Mouse (Mus musculus): ENCODE measurements around the gene Wnt7b. TPM values are rescaled to one million over a fixed set of nuclear protein-coding genes. Genes with fewer than 3 reads are reported as not detected.
A peak's percentile ranks its signal among the peaks of the same experiment; 100 is the strongest.

Gene Wnt7b
- total RNA-seq, 1 experiment from 2014 or later = not detected

DNA sequence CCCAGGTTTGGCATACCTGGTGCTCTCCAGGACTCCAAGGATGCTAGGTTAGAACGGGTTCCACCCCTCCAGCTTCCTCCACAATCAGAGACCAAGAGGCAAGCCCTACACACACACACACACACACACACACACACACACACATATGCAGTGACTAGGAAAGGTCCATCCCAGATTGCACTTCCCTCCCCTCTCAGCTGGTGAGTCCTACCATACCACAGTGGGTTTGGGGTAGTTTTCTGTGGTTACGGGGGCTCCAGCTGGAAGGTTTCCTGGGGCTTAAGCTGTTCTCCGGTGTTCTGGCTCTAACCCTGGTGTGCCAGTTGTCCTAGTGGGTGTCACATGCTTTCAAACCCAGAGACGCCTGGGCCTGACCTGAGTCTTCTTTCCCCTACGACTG, 8.2 kb downstream of the Wnt7b start:
- no peak for ATAC-seq (replicated peaks; ENCODE audit: low read depth, poor library complexity, severe bottlenecking)

DNA sequence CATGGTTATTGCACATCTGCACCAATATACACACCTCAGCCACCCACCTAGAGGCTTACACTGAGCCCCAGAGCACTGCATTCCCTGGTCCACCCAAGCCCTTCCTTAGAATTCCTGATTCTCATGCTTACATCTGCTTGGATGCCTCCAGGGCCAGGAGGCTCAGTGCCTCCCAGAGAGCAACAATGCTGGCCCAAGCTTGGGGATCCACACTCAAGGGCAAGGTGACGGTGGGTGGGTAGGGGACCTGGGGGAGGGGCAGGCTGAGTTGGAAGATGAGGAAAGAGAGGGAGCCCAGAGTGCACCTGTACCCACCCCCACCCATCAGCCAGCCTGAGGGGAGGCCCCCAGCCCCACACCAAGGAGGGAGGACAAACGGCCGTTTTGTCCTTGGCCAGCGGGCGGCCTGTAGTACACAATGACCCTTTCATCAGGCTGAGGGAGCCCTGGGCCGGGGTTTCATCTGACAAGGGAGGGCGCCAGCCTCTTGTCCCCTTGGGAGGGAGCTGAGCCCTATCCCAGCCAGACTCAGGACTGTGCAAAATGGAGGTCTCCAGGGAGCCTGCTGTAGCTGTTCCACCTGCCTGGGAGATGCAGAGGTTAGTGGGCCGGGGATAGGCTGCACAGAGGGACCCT, 9.5 kb downstream of the Wnt7b start:
- no peak for ATAC-seq (replicated peaks; ENCODE audit: low read depth, poor library complexity, severe bottlenecking)

DNA sequence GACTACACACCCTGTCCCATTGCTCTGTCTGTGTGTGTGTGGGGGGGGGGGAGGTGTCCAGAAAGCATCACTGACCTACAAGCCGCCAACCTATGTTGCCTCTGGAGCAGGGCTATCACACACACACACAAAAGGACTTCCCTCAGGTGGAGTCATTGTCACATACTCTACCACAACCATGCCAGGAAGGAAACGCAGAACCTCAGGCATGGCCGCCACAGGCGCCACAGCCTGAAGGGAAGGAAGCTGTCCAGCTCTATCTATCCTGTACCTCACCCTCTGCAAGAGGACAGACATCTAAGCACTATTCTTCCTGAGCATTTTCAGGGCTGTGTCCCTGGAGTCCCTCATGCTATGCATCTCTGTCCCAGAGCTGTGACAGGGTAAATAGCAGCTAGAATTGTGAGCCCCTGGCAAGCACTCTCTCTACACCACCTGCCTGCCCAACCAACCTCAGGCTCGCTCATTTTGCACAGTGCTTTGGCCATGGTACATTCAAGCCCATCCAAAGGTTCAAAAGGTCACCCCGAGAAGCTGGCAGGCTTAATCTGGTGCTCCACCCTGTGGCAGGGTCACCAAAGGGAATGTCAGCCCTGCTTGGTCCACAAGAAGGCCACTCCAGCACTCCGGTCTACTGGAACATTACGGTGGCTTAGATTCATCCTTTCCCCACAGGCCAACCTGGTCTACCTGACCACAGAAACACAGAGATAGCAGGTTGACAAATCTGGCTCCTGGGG, 12.1 kb downstream of the Wnt7b start:
- peak; percentile 63 for ATAC-seq (replicated peaks; ENCODE audit: low read depth, poor library complexity, severe bottlenecking)

DNA sequence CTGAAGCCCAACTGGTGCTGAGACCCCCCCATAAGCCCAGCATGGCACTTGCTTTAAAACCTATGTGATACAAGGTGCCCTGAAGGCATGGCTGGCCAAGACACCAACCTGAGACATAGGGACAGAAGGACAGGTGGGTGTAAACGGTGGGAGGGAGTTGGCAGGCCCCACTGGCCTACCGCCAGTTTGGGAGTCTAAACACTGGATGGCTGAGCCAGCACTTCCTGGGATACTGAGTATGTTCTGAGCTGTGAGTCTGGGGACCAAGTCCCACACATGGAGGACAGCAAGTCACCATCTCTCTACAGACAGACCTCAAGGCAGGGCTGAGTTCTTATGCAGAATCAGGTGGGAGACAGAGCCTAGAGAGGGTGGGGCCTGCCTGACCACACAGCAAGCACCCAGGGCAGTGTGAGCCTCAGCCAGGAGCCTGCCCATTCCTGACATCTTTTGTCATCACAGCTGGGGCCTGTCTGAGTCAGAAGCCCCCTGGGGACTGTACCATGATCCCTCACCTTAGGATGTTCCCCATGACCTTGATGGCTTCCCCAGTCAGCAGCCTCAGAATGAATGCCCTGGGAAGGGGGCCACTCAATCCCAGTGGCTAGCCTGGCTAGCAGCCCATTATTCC, 13.0 kb downstream of the Wnt7b start:
- no peak for ATAC-seq (replicated peaks; ENCODE audit: low read depth, poor library complexity, severe bottlenecking)

DNA sequence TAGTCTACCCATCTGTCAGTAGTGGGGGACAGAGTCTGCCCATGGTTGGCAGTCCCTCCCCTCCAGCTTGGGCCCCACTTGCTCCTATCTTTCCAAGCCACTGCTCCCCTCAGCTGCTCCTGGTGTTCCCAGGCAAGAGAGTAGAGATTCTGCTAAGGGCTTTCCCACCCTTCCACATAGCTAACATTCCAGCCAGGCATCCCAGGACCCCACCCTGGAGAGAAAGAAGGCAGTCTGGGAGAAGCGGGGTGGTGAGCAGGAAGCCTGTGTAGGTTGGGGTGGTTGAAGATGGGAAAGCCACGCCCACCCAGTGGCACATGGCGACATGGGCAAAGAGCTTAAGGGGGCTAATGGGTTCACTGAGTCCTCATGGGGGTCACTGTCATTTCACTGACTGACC, 13.9 kb downstream of the Wnt7b start:
- no peak for ATAC-seq (replicated peaks; ENCODE audit: low read depth, poor library complexity, severe bottlenecking)

DNA sequence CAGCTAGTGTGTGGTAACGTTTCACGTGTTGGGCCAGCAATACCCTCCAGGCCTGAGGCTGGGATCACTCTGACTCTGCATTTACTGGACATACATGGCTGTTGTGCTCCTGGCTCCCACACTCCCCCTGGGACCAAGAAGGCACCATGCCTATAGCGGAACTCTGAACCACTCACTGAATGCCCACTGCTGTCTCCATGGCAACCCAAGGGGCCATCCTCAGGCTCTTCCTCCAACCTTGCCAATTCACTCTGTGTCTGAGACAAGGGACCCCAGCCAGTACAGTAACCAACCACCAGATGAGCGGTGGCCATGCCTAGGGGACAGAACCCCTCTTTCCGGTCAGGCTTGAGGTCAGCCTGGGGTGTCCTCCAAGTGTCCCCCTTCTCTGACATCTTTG, 17.3 kb downstream of the Wnt7b start:
- ATAC-seq (replicated peaks; ENCODE audit: low read depth, poor library complexity, severe bottlenecking) = no peak

DNA sequence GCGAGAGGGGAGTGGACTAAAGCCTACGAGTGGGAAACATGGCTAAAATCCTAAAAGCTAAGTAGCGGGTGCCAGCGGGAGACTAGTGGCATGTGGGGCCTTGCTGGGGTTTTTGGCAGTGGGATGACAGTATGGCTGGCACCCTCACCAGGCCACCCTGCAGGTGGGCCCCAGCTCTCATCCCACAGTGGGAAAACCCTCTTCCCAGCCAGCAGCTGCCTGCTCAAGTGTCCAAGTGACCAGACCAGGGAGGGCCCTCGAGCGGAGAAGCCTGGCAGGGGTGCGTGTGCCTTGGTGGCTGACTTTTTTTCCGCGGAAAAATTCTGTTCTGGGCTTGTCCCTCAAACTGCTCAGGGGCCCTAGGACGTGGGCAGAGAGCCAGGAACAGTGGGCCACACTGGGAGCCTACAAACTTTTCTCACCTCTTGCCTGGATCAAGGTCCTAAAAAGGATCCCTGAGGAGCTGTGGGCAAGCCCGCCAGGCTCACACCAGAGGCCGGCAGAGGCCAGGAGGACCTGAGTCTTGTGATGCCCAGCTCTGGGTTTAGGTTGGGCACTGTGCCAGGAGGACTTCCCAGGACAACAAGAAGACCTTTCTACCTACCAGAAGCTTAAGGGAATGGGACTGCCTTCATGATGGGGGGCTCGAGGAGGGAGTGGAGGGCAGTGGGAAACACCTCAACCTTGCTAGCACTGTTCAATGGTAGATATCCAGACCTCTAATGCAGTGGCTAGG, 18.1 kb downstream of the Wnt7b start:
- no peak for ATAC-seq (replicated peaks; ENCODE audit: low read depth, poor library complexity, severe bottlenecking)

DNA sequence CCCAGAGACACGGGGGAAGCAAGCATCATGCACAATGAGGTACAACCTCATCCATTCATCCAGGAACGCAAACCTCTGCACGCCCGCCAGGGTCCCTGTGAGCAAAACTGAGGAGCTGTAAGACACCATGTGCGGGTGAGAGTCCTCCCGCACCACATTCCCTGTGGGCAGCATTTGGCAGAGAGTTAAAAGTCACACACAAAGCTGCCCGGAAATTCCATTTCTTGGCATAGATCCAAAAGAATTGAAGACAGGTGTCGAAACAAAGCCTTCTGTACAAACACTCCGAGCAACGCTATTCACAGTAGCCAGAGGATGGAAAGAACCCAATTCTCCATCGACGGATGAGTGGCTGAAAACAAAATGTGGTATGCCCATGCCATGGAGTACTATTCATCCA, 20.3 kb downstream of the Wnt7b start:
- no peak for ATAC-seq (replicated peaks; ENCODE audit: low read depth, poor library complexity, severe bottlenecking)

DNA sequence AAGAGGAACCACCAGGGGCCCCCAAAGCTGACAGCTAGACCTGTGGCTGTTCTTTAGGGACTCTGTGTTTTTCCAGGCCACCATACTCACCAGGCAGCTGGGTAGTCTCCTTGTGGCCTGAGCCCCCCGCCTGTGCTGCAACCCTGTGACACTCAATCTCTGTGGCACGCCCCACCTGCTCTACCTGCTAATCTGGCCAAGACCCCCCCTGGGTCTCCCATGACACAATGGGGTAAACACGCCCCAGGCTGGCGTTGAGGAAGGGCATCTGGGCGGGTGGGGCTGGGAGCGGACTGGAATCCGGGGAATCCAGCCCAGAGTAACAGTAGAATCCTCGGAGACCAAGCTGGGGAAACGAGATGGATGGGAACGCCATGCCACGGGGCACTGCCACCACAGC, 21.4 kb downstream of the Wnt7b start:
- no peak for ATAC-seq (replicated peaks; ENCODE audit: low read depth, poor library complexity, severe bottlenecking)

DNA sequence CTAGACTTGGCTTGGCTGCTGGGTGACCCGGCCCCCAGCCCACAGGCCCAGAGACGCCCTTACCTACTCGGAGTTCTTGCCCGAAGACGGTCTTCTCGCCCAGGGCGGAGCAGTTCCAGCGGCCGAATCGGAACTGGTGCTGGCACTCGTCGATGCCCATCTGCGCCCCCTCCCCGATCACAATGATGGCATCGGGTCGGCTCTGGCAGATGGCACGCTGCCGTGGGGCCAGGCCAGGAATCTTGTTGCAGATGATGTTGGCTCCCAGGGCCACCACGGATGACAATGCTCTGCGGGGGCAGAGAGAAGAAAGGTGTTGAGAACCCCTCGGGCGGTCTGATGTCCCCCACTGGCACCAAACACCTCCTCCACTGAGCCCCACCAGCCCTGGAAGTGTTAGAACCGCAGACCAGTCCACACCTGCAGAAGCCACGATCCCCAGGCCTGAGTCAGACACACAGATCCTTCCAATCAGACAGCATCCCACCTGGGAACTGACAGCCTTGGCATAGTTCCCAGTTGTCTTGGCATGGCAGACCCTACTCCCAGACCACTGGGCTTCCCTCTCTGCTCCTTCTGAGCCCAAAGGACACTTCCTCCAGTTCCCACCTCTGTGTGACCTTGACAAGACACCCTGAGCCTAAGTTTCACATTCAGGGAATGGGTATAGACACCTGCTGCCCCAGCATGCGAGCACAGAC, 23.3 kb downstream of the Wnt7b start:
- no peak for ATAC-seq (replicated peaks; ENCODE audit: low read depth, poor library complexity, severe bottlenecking)

DNA sequence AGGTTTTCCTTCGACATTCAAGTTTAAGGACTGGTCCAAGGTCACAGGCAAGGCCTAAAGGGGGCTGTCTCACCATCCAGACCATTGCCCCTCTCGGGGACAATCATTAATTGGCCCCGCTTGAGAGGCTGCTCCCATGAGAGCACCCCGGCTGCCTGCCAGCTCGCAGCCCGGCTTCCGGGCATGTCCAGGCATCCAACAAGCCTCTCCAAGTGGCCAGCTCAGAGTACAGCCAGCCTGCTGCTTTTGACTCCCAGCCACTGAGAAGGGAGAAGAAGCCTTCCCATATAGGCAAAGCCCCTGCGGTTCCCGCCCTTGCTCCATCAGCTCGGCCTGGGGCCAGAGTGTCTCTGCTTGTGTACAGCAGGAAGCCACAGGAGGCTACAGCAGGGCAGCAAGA, 26.5 kb downstream of the Wnt7b start:
- no peak for ATAC-seq (replicated peaks; ENCODE audit: low read depth, poor library complexity, severe bottlenecking)

DNA sequence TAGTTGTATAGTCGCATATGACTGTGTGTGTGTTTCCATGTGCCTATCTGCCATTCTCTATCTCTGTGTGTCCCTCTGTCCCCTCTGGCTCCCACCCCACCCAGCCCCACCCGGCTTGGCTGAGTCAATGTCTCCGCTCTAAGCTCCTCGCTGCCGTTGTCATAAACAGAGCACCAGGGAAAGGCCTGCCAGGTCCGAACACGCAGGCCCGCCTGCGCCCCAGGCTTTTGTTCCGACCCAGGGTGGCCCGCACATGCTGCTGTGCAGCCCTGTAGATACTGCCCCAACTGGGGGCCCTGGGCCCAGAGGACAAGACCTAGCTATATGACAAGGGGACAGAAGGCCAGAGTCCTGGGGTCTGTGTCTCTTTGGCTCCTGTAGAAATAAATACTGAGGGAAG, 28.9 kb downstream of the Wnt7b start:
- ATAC-seq (replicated peaks; ENCODE audit: low read depth, poor library complexity, severe bottlenecking) = no peak

DNA sequence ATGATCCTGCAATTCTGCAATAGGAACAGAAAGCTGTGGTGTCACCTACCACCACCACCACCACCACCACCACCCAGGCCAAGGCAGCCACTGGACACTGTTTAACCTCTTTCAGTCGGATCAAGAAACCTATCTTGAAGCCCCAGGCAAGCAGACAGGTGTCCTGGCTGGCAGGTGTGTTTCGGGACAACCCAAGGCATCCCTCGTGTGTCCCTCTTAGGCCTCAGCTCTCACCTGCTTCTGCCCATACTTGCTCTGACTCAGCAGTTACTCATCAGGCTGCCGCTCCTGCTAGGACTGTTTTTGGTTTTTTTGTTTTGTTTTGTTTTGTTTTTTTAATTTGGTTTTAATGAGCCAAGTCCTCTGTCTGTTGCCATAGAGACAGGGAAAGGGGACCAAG, 35.8 kb downstream of the Wnt7b start:
- ATAC-seq (replicated peaks; ENCODE audit: low read depth, poor library complexity, severe bottlenecking) = no peak

DNA sequence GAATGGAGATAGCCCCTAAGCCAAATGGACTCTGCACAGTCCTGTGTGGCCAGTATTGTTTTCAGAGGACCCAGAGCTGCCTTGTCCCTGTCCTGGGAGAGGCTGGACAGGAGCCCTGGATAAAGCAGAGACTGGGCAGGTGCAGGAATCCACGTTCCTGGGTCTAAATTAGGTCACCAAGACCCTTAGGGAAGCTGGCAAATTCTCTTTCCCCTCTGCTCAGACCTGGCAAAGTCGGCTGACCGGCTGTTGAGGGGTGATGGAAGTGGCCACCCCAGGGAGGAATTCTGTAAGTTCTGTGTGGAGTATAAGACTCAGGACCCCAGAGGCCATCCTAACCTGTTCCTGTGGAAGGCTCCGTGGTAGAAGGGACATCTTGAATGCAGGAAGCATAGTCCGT, 36.9 kb downstream of the Wnt7b start:
- no peak for ATAC-seq (replicated peaks; ENCODE audit: low read depth, poor library complexity, severe bottlenecking)

DNA sequence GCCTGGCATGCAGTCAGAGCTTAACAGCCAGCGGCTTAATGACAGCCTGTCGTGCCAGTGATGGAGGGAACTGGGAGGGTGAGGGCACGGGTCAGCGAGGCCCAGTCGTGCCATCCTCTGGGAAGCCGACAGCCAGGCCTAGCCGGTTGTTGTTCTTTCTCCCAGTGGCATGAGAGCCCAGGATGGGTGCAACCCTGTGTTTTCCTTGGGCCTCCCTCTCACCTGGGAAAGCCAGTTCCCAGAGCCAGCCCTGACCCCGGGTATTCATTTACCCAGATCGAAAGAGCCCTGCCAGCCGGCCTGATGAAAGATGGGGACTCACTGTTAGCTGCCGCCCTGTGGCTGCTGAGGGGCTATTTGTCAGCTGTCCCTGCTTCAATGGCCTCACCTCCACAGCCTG, 44.1 kb downstream of the Wnt7b start:
- ATAC-seq (replicated peaks; ENCODE audit: low read depth, poor library complexity, severe bottlenecking) = no peak

DNA sequence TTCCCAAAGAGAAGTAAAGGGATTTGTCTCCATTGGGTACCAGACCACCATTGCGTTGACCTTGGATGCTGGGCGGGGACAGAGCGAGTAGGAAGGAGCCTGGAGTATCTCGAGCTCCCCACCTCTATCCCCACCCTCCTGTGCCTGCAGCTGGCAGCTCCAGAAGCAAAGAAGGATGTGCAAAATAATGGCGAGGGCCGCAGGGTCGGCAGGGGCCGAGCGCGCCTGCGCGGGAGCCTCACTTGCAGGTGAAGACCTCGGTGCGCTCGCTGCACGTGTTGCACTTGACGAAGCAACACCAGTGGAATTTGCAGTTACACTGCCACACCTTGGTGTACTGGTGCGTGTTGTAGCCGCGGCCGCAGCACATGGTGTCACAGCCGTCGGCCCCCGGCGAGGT, 45.1 kb downstream of the Wnt7b start:
- no peak for ATAC-seq (replicated peaks; ENCODE audit: low read depth, poor library complexity, severe bottlenecking)

DNA sequence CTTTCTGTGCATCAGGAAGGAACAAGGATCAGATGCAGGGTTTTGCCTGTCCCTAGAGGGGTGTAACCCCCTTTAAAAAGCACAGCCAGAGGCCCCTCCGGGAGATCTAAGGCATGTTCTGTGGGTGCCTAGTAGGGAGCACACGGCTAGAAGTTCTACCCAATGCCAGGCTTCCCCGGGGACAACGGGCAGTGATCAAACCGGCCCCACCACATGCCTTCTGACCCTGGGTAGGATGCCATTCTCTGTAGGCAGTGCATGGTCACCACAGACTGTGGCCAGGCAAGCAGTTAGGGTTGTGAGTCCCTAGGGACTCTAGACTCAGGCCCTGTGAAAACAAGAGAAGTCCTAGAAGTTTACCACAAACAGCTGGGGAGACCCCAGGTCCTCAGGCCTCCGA, 47.6 kb downstream of the Wnt7b start:
- ATAC-seq (replicated peaks; ENCODE audit: low read depth, poor library complexity, severe bottlenecking) = no peak

DNA sequence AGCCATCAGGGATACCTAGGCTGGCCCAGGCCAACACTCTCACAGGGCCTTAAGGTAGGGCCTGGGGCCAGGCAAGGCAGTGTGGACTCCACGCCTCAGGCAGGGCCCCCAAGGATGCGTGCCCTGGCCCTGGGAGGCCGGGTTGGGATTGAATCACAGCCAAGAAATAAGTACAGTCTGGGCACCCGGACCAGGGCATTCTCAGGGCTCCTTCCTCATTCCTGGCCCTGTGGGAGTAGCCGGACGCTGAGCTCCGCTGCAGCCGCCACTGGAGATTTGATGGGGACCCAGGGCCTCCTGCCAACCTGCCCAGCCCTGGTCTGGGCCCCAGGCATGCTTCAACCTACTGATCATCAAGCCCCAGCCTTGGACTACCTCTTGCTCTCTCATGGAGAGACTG, 48.1 kb downstream of the Wnt7b start:
- no peak for ATAC-seq (replicated peaks; ENCODE audit: low read depth, poor library complexity, severe bottlenecking)

DNA sequence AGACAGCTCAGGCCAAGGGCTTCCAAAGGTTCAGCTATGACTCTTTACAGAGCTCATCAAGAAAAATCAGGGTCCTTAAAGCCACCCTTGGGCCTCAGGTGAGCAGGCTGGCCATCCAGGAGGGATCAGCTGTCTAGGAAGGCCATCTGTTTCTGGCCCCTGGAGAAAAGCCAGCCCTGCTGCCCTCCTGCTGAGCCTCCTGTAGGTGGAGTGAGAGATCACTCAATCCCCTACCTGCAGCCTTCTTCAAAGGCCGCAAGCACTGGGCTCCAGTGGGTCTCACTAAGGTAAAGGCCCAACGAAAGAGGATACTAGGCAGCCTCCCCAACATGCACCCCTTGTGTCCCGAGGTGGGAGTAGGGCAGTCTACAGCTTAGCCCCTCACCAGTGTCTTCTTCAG, 50.2 kb downstream of the Wnt7b start:
- ATAC-seq (replicated peaks; ENCODE audit: low read depth, poor library complexity, severe bottlenecking) = no peak

DNA sequence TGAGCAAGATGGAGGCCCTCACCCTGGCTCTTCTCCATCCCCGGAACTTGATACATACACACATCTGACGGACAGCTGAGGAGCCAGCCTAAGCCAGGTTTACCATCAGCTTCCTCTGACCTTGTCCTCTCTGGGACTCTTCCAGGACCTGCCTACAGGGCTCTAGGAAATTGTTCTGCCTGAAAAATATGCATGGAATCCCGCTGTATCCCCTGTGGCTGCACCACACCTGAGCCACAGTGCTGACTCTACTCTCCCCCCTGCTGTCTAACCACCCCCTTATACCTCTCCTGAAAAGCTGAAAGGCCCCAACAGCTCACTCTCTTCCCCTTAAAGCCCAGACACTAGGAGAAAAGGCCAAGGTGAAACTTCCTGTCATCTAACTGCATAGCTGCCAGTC, 52.4 kb downstream of the Wnt7b start:
- ATAC-seq (replicated peaks; ENCODE audit: low read depth, poor library complexity, severe bottlenecking) = no peak

All from common myeloid progenitor, adult 5-6 weeks (primary cell).